Mouse (Mus musculus) heart, embryonic 15.5 days (tissue): ENCODE results near the gene Kifc3. TPM values are rescaled to one million over a fixed set of nuclear protein-coding genes. Genes with fewer than 3 reads are reported as not detected.

Experiments
- ATAC-seq: fragments of 200-750 bp; cut with Nextera tagmentation; replicated peaks from 2 replicates; pipeline ENCODE4 v1.8.0; 2017; ENCODE audit warnings: low read depth, moderate TSS enrichment; ENCODE audit not compliant: insufficient number of reproducible peaks, insufficient read depth, low FRiP score
- H3K27ac ChIP-seq: fragments of 300-500 bp; sonication (generic); 2 replicates; pipeline ENCODE4 v1.5.1; 2015; ENCODE audit warnings: mild to moderate bottlenecking, inconsistent platforms
- H3K27me3 ChIP-seq: fragments of 300-500 bp; sonication (generic); 2 replicates; pipeline ENCODE4 v1.6.1; 2015; ENCODE audit warnings: inconsistent platforms
- H3K36me3 ChIP-seq: fragments of 300-500 bp; sonication (generic); 2 replicates; pipeline ENCODE4 v1.6.1; 2015; ENCODE audit warnings: mild to moderate bottlenecking, inconsistent platforms
- H3K4me1 ChIP-seq: fragments of 300-500 bp; sonication (generic); replicated peaks from 2 replicates; pipeline ENCODE4 v1.6.1; 2015; ENCODE audit warnings: inconsistent platforms
- H3K4me2 ChIP-seq: fragments of 300-500 bp; sonication (generic); 2 replicates; pipeline ENCODE4 v1.6.1; 2015; ENCODE audit warnings: inconsistent platforms, mild to moderate bottlenecking, moderate library complexity
- H3K4me3 ChIP-seq: fragments of 300-500 bp; sonication (generic); 2 replicates; pipeline ENCODE4 v1.5.1; 2015; ENCODE audit warnings: mild to moderate bottlenecking, inconsistent platforms
- H3K9ac ChIP-seq: fragments of 300-500 bp; sonication (generic); 2 replicates; pipeline ENCODE4 v1.6.1; 2015; ENCODE audit warnings: mild to moderate bottlenecking, inconsistent platforms
- H3K9me3 ChIP-seq: fragments of 300-500 bp; sonication (generic); replicated peaks from 2 replicates; pipeline ENCODE4 v1.6.1; 2016; ENCODE audit warnings: inconsistent platforms
- WGBS: fragments of 180-500 bp; shearing (Covaris S2); methylation state at CpG from one replicate; pipeline ENCODE4 v1.1.7; 2015; ENCODE audit warnings: mixed read lengths; 5-methylcytosine and 5-hydroxymethylcytosine counted together
- polyA plus RNA-seq: library from polyadenylated mRNA; unstranded; fragments of >200 nt; fragmentation: Nextera tagmentation; extraction: Ambion mirVana; gene quantifications from 2 replicates; pipeline ENCODE4 v1.2.1, GENCODE M21; 2015

Gene Kifc3
- polyA plus RNA-seq, 1 experiment from 2014 or later: 15.7 TPM

GRCm38 (mm10) chr8:95142075-95142831, 60.4 kb downstream of the Kifc3 start:
- ATAC-seq: peak; percentile 65
- Histone ChIP-seq H3K4me1 (peaks cover 60% of the 10 kb centered on the region), H3K9me3 (no peaks in the 10 kb centered on the region), H3K9ac (peak overlapping the region; percentile 86), H3K36me3 (no peaks in the 10 kb centered on the region), H3K4me2 (peak overlapping the region; percentile 94), H3K27me3 (no peaks in the 10 kb centered on the region), H3K4me3 (peak overlapping the region; percentile 75), H3K27ac (peak overlapping the region; percentile 74)
- WGBS: 1% methylated on average over 57 of the region's 66 CpGs

DNA sequence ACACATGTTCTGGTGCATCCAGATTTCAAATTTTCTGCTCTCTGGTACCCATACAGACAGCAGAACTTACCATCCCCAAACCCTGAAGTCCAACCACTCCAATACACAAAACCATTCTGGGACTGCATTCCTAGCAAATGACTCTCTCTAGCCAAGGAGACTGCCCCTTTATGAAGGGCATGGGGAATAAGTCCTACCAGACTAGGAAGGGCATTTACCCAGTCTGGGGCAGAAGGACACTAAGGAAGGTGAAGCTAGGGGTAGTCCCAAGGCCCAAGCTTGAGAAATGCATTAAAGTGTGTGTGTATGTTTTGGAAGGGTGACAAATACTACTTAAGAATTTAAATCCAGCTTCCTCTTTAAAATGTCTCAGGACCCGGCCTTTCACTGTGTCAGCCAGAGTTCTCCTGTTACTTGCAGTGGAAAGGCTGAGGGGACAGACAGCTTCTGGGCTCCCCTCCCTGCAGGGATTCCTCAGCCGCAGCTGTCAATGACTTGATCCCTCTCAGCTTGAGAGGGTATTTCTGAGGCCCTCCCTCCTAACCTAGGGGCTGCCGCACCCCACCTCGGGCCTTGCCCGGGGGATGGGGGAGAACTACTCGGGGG, 61.0 kb downstream of the Kifc3 start:
- Histone ChIP-seq H3K9me3 (no peaks in the 10 kb centered on the region), H3K27me3 (no peaks in the 10 kb centered on the region), H3K9ac (peak overlapping the region; percentile 86), H3K27ac (peak overlapping the region; percentile 74), H3K4me2 (peak overlapping the region; percentile 94), H3K4me1 (peaks cover 66% of the 10 kb centered on the region), H3K4me3 (peak overlapping the region; percentile 75), H3K36me3 (no peaks in the 10 kb centered on the region)
- peak; percentile 23; the same call in 1 of the 2 replicates for ATAC-seq
- WGBS: 8% methylated on average over 6 of the region's 6 CpGs

DNA sequence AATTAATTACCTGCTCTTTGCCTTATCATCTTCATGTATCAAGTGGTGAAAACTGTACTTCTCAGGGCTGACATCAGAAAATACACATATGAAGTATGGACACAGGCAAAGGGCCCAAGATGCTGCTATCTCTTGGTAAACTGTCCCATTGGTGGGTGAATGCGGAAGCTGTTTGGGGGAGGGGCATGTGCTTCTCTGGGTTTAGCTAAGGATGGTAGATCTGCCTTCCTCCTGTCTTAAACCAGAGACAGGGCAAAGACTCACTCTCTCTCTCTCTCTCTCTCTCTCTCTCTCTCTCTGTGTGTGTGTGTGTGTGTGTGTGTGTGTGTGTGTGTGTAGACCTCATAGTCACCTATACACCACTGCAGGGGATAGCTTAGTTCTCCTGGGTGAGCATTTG, 61.6 kb downstream of the Kifc3 start:
- 74% methylated on average over 1 of the region's 1 CpGs for WGBS
- Histone ChIP-seq H3K9ac (no peak overlapping the region), H3K4me3 (peak overlapping the region; percentile 75; the same call in 1 of the 2 replicates), H3K27me3 (no peaks in the 10 kb centered on the region), H3K4me1 (peaks cover 66% of the 10 kb centered on the region), H3K9me3 (no peaks in the 10 kb centered on the region), H3K4me2 (peak overlapping the region; percentile 94), H3K36me3 (no peaks in the 10 kb centered on the region), H3K27ac (peak overlapping the region; percentile 74)
- no peak for ATAC-seq

DNA sequence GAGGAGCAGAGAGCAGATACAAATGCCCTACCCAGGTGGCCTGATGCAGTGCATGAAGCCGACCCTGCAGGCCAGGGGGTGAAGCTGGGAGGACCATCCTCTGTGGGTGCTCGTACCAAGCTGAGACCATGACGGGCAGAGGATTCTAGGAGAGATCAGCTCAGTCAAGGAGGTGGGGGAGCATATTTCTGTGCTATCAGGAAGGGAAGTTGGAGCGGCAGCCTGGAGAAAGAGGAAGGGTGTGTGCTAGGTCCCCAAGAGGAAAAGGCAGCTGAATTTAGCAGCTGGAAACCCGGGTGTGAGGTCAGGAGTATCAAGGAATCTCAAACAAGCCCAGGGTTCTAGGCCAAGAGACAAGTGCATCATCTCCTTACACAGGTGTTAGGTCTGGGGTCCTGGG, 62.1 kb downstream of the Kifc3 start:
- H3K4me1 ChIP-seq: peaks cover 66% of the 10 kb centered on the region

DNA sequence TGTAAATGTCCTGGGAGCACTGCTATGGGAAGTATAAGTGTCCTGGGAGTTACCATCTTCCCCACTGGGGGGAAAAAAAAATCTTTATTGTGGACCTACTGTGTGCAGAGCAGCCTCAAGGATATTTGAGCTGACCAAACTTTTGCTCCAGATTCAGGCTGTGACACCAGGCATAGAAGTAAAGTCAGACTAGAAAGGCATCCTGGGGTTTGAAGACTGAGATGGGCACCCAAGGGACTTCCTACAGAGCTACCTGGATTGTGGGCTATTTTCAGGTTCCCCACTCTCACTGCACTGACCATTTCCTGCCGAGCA, 63.6 kb downstream of the Kifc3 start:
- no peak overlapping the region for H3K27ac ChIP-seq
- H3K36me3 ChIP-seq: peaks cover 2% of the 10 kb centered on the region; the same call in 1 of the 2 replicates
- no peak overlapping the region for H3K4me2 ChIP-seq
- no peak overlapping the region for H3K9ac ChIP-seq
- H3K4me3 ChIP-seq: no peak overlapping the region
- peaks cover 60% of the 10 kb centered on the region for H3K4me1 ChIP-seq
- H3K27me3 ChIP-seq: no peaks in the 10 kb centered on the region
- ATAC-seq: no peak
- WGBS: 39% methylated on average over 1 of the region's 1 CpGs
- no peaks in the 10 kb centered on the region for H3K9me3 ChIP-seq

More for the DNA sequence above, 62.1 kb downstream of the Kifc3 start:
- Histone ChIP-seq H3K36me3 (no peaks in the 10 kb centered on the region), H3K4me3 (no peak overlapping the region; the same call in 1 of the 2 replicates), H3K4me2 (peak overlapping the region; percentile 94), H3K27me3 (no peaks in the 10 kb centered on the region), H3K9ac (no peak overlapping the region), H3K9me3 (no peaks in the 10 kb centered on the region), H3K27ac (peak overlapping the region; percentile 74; the same call in 1 of the 2 replicates)
- WGBS: 47% methylated on average over 5 of the region's 5 CpGs
- no peak for ATAC-seq

DNA sequence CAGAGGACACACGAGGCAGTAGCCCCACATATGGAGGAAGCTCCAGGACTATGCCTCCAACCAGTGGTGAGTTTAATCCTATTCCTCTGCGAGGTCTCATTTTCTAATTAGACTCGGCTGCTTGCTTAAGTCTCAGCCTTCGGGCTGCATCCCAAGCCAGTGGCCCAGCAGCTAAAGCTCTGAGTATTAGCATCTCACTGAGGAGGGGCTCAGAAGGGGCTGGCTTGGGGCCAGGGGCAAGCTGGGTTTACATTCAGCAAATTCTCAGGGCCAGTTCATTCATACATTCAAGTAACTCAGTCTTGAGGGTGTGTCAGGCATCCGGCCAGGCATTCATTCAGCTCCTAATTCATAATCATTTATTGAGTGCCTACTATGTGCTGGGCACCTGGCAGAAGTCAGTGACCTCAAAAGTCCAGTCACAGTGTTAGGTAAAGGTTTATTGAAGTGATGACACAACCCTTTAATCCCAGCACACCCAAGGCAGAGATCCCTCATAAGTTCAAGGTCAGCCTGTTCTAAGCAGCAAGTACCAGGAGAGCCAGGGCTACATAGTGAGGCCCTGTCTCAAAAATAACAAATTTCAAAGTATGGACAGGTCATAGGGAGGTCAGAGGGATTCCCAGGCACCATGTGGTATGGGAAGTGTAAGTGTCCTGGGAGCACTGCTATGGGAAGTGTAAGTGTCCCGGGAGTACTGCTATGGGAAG, 64.1 kb downstream of the Kifc3 start:
- H3K9me3 ChIP-seq: no peaks in the 10 kb centered on the region
- 46% methylated on average over 6 of the region's 6 CpGs for WGBS
- H3K9ac ChIP-seq: 0 out of 2 replicates have a peak overlapping the region, but pooled peaks have one; percentile 31
- H3K27ac ChIP-seq: no peak overlapping the region
- H3K36me3 ChIP-seq: peaks cover 2% of the 10 kb centered on the region; the same call in 1 of the 2 replicates
- H3K4me3 ChIP-seq: peak overlapping the region; percentile 37
- H3K4me1 ChIP-seq: peaks cover 57% of the 10 kb centered on the region
- ATAC-seq: no peak
- H3K4me2 ChIP-seq: peak overlapping the region; percentile 63
- no peaks in the 10 kb centered on the region for H3K27me3 ChIP-seq

DNA sequence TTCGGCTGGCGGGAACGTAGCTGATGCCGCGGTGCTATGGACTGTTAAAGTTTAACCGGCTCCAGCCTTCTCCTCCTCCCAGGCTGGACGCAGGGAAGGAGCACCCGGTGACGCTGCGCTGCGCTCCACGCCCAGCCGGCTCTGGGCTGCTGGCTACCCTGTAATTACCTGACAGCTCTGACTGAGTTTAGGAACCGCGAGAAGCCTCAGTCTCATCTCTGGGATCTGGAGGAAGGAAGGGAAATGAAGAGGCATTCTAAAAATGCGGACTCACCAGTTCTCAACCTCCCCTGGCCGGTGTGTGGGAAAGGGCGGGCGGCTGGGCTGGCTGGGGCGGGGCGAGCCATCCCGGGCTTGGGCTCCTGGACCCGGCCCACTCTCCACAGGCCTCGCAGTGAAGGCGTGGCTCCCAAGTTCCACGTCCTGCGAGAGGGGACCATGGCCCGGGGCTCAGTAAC, 64.9 kb downstream of the Kifc3 start:
- H3K27me3 ChIP-seq: no peaks in the 10 kb centered on the region
- peaks cover 7% of the 10 kb centered on the region; the same call in 1 of the 2 replicates for H3K36me3 ChIP-seq
- ATAC-seq: peak; percentile 24
- H3K27ac ChIP-seq: no peak overlapping the region
- 0 out of 2 replicates have a peak overlapping the region, but pooled peaks have one; percentile 31 for H3K9ac ChIP-seq
- H3K9me3 ChIP-seq: no peaks in the 10 kb centered on the region
- peak overlapping the region; percentile 63 for H3K4me2 ChIP-seq
- peaks cover 48% of the 10 kb centered on the region for H3K4me1 ChIP-seq
- H3K4me3 ChIP-seq: peak overlapping the region; percentile 37
- 10% methylated on average over 28 of the region's 28 CpGs for WGBS

DNA sequence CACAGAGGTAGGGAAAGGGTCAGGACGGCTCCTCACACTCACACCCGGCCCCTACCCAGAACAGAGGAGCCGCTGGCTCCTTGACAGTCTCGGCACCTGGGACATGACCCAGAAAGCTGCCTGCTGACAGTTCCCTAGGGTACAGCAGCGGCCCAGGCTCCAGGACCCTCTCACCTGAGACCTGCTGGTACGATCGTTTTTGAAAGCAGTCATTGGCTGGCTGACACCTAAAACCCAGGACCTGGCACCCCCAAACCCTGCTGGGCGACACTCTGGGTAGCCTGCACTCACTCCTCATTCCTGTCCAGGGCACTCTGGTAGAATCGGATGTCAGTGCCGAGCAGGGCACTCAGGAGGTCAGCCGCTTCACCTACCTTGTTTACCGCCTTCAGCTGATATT, 65.4 kb downstream of the Kifc3 start:
- Histone ChIP-seq H3K36me3 (peaks cover 9% of the 10 kb centered on the region; the same call in 1 of the 2 replicates), H3K9ac (no peak overlapping the region)

DNA sequence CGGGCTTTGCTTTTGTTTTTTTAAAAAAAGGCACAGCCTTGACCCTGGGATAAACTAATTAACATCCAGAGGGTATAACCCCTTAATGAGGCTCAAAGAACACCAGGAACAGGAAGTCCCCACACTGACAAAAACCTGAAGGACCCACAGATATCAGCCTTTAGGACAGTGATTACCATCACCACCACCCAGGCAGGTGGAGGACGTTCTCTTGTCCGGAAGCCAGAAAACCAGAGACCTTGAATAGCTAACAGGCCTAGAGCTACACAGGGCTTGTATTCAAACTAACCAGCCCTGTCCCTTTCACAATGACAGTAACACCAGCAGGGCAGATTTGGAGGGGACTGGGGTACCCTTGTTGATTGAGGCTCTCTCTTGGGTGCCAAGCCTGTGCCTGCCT, 66.4 kb downstream of the Kifc3 start:
- Histone ChIP-seq H3K4me1 (peaks cover 39% of the 10 kb centered on the region), H3K27ac (no peak overlapping the region), H3K9ac (no peak overlapping the region), H3K4me2 (no peak overlapping the region), H3K9me3 (no peaks in the 10 kb centered on the region), H3K4me3 (no peak overlapping the region), H3K27me3 (no peaks in the 10 kb centered on the region), H3K36me3 (peaks cover 9% of the 10 kb centered on the region; the same call in 1 of the 2 replicates)
- 77% methylated on average over 3 of the region's 3 CpGs for WGBS
- ATAC-seq: no peak

More for the DNA sequence above, 65.4 kb downstream of the Kifc3 start:
- Histone ChIP-seq H3K27ac (no peak overlapping the region), H3K4me1 (peaks cover 46% of the 10 kb centered on the region), H3K4me3 (peak overlapping the region; percentile 37), H3K9me3 (no peaks in the 10 kb centered on the region), H3K27me3 (no peaks in the 10 kb centered on the region), H3K4me2 (peak overlapping the region; percentile 63)
- ATAC-seq: no peak
- 50% methylated on average over 12 of the region's 12 CpGs for WGBS

DNA sequence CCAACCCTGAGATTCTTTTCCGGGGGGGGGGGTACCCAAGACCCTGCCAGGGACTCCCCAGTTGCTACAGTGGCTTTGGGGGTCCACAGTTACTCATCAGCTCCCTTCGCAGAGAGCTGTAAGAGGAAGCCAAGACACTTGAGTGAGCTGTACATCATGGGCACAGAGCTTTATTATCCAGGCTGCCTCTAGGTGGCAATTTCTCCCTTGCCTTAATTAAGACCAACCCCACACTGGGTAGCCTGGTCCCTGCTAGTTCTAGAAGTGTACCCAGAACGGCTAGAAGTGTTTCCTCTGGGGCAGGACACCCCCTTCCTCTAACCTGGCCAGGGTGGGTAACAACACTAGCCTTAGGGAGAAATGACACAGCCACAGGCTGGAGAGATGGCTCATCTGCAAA, 67.4 kb downstream of the Kifc3 start:
- H3K36me3 ChIP-seq: peaks cover 9% of the 10 kb centered on the region; the same call in 1 of the 2 replicates
- no peaks in the 10 kb centered on the region for H3K9me3 ChIP-seq
- H3K4me1 ChIP-seq: peaks cover 33% of the 10 kb centered on the region
- H3K4me2 ChIP-seq: no peak overlapping the region
- H3K27ac ChIP-seq: no peak overlapping the region
- H3K4me3 ChIP-seq: no peak overlapping the region
- H3K9ac ChIP-seq: no peak overlapping the region
- H3K27me3 ChIP-seq: no peaks in the 10 kb centered on the region
- no peak for ATAC-seq
- 50% methylated on average over 3 of the region's 3 CpGs for WGBS

DNA sequence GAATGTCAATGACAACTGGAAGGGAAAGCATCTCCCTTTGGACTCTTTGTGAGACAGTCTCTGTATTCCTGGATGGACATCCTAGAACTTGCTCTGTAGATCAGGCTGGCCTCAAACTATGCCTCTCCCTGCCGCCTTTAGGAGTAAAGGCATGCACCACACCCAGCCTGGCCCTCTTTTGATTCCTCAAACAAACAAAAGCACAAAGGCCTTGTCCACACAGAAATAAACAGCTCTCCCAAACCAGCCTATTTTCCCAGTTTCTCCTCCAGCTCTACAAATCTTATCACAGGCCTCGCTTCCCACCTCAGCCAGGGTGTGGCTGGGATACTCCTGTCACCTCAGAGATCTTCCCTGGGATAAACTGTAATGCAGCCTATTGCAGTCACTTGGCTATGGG, 68.4 kb downstream of the Kifc3 start:
- Histone ChIP-seq H3K36me3 (peaks cover 9% of the 10 kb centered on the region; the same call in 1 of the 2 replicates), H3K4me2 (no peak overlapping the region), H3K27me3 (no peaks in the 10 kb centered on the region), H3K9me3 (no peaks in the 10 kb centered on the region), H3K4me3 (no peak overlapping the region), H3K27ac (no peak overlapping the region), H3K9ac (no peak overlapping the region), H3K4me1 (peaks cover 24% of the 10 kb centered on the region)
- no peak for ATAC-seq
- WGBS: 91% methylated on average over 2 of the region's 2 CpGs
